Mouse (Mus musculus) cerebellum, postnatal 14 days (tissue): ENCODE measurements around the gene Naa15.
"Not testable (repeated sequence)": the region's sequence is repeated elsewhere in the genome, so short reads cannot be mapped to it uniquely, and the experiment has no call there.

Experiments used
- DNase-seq, 2 experiments: peaks; one replicate each; pipeline ENCODE4 v3.0.0; 2021; ENCODE audit warnings: mixed read lengths in 2 of 2

Gene Naa15

DNA sequence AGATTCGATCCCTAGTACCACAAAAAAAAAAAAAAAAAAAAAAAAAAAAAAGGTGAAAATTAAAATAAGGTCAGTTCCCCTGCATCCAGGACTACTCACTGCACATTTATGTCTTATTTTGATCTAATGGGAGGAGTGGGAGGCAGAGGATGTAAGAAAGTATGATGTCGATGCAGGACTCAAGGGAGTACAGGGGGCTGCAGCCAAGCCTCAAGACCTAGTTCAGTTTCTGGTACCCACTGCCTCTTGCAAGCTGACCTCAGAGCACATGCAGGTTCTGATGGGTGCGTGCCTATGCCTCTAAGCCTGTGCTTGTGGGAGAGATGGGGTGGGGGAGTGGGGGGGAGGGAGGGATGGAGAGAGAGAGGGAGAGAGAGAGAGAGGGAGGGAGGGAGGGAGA, 20.1 kb upstream of the Naa15 start:
- DNase-seq, result no peak

DNA sequence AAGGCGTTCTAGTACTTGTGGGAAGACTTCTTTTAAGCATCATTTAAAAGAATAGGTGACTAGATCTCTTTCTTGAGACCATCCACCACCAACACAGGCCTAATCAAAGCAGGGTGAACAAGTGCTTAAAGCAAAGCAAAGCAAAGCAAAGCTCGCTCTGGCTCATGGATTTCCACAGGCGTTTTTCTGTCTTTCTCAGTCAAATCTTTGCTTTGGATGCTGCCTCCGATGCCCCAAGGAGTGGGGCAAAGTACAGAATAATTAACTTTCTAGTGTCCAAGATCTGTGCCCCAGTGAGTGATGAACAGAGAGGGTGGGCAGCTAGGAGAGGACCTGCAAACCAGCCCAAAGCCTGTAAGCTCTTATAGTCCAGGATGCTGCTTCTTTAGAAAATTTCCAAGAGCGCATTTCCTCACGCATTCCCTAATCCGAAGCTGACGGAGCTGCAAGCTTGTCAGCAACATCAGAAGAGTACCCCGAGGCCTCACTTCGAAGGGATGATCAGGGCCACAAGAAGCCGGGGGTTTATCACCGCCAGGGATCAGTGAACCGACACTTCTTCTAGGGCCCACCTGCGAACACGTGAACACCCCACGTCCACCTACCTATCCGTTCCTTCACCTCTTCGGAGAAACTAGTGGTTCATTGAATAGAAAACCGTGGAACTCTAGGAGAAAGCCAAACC, 19.3 kb upstream of the Naa15 start:
- DNase-seq, result no peak

DNA sequence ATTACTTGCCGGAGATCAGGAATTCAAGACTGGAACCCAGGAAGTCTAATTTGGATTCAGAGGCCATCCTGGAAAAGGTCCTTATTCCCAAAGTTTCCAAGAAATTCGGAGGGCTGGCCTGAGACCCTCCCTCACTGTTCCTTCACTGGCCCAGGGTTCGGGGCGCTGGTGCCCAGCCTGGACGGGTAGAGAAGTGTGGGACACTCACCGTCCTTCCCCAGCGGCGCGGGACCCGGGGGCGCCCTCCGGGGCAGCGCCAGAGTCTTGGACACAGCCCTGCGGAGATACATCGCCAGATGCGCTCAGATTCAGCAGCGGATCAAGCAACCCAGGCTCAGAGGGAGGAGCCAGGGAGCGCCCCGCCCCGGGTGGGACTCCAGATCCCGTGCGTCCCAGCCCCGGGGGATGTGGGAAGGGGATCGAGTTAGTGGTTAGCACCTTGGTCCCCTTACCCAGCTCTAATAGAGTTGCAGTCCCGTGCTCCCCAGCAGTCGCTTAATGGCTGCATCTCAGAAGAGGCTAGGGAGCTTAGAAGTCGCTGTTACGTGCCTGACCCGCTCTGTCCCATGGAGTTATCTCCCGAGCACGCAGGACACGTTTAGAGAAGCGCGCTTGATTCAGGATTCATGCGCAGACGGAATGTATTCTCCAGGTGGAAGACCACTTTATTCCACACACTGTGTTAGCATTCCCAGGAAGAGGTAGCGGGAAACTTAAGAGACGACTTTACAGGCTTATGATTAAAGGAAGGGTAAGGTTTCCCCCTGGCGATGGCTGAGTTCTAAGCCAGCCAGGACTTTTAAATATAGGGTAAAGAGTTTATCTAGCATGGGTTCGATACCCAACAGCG, 18.5 kb upstream of the Naa15 start, which contains the start of gene Mgarp:
TSS of gene Mgarp (minus strand) at position 520 of the 850 bp plus-strand sequence.
- peak; percentile 42 to 44 for DNase-seq

DNA sequence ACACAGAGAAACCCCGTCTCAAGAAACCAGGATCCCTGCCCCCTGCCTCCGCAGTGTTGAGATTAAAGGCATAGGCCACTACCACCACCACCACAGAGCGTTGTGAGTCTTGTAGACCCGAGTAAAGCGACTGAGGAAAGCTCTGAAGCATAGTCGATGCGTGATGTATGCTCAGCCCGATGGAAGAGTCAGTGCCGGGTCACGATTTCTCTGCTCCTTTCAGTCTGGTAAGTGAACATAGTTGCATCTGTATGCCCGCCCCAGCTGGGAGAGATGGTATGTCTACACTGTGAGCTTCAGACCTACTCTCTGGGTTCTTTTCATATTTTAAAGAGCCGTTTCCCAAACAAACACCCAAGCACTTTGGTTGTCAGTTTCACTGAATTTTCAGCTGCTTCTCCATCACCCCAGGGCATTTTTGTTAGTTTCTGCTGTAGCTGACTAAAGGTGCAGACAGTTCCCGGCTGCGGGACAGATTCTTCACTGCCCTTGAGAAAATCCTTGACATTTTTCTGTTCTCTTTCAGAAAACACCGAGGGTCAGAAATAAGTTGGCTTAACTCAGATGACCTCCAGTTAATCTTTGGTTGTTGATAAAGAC, 17.1 kb upstream of the Naa15 start:
- DNase-seq, result no peak

DNA sequence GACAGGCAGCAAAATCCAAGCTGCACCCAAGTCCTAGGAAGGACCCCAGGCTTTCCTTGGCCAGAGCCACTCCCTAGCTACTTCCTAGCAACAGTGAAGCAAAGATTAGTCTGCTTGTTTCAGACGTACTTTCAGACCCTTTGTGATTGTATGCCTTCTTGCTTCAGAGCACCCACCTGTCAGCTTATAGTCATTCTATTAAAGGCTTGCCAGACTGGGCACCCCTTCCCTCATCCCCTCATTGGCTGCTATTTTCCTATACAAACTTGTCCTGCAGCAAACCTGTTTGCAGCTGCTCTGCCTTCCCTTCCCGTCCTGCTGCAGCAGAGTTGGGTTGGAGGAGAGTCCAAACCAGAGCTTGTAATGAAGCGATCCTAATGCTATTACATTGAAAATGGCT, 16.3 kb upstream of the Naa15 start:
- DNase-seq, result no peak

DNA sequence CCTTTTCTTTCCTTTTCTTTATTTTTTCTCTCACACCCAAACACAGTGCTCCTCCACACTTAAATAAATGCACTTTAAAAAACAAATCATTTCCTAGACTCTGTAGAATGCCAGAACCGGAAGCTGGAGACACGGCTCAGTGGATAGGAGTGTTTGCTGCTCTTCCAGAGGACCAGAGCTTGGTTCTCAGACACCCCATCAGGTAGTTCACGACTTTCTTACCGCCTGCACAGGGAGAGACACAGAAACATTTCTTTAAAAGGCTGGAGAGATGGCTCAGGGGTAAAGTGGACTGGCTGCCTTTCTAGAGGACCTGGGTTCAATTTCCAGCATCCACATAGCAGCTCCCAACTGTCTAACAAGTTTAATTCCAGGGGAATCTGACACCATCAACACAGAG, 15.4 kb upstream of the Naa15 start:
- no peak for DNase-seq

DNA sequence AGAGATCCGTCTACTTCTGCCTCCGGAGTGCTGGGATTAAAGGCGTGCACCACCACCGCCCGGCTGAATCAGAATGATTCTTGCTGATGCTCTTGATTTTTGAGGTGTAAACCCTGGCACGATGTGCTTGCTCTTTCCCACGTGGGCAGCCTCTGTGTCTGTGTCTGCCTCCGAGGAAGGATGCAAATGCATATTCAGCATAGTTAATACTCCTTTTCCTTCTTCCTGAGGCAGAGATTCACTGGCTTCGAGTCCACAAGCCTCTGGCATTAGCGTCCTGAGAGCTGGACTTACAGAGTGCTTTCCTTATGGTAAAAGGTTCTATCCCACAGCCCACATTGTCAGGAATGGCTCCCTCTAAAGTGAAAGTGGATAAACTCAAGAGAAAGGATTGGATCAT, 14.3 kb upstream of the Naa15 start:
- no peak for DNase-seq

DNA sequence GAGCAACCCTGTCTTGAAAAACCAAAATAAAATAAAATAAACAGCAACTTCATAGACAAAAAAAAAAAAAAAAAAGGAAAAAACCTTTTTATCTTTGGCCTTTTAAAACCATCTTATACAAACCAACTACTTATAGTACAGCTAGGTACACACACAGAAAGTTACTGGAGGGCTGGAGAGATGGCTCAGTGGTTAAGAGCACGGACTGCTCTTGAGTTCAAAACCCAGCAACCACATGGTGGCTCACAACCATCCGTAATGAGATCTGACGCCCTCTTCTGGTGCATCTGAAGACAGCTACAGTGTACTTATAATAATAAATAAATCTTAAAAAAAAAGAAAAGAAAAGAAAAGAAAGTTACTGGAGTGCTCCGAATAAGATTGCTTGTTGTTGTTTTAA, 12.9 kb upstream of the Naa15 start:
- DNase-seq, result not testable (repeated sequence)

DNA sequence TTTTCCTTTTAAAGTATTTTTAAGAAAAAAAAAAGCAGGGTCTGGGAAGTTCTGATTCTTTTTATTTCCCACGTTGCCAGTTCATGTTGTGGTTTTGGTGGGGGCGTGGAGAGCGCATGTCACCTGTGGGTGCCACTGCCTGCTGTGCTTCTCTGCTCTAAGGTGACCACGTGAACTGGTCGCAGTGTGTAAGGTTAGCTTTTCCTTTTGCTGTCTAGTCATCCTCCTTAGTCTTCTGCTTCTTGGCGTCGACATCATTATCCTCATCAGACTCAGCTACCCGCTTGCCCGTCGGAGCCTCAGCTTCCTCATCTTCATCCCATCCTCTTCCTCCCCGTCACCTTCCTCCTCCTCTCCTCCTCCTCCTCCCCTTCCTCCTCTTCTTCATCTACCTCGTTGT, 12.3 kb upstream of the Naa15 start:
- no peak for DNase-seq

DNA sequence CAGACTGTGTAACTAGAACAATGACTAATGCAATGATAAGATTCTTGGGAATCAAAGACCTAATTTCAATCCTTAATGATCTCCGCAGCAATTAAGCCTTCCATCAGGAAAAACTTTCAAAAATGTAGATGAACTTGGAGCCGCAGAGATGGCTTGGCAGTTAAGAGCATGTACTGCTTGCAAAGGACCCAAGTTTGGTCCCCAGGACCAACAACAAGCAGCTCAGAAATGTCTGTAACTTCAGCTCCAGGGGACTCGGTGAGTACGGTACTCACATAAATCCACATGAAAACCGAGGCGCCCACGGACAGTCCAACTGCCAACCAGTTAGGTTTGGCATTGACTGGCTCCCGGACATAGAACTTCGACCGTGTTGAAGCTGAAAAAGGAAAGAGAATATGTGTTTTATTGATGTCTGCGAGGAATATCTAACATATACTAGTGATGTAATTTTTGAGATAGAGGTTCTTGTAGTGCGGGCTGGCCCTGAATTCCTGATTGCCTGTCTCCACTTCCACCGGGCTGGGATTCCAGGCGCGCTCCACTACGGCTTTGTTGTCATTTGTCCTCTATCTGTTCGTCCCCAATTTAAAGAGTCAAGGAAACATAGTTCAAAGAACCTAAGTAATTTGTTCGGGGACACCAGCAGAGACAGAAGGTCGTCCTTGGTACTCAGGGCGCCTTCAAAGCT, 6.9 kb upstream of the Naa15 start:
- peak in 1 of 2 experiments; percentile 40 for DNase-seq

DNA sequence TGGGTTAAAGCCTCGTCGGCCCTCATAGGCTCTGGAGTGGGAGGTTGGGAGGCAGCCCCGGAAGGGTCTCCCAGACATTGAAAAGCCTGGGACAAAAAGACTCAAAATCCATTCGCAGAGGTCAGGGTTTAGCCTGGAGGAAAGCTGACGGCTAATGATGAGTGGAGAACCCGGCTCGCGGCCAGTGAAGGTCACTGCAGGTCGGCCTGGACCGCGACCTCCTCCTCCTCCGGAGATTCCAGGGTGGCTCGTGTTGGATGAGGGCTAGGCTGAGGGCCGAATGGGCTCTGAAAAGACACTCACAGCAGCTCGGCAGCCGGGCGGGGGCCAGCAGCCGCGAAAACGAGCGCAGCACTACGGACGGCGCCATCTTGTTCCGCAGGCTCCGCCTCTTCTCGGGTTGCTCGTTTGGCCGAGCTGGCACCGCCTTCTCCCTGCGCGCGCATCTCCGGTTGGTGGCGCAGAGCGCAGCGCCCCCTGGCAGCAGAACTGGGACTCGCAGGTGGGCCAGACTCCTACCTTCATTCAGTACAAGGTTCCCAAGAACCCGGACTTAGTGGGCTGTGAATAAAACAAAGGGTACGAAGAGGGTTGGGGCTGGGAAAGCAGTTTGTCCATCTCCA, 6.3 kb upstream of the Naa15 start, which contains the start of gene Ndufc1:
TSS of gene Ndufc1 (minus strand) at position 428 of the 623 bp plus-strand sequence.
- DNase-seq, result peak; percentile 100

DNA sequence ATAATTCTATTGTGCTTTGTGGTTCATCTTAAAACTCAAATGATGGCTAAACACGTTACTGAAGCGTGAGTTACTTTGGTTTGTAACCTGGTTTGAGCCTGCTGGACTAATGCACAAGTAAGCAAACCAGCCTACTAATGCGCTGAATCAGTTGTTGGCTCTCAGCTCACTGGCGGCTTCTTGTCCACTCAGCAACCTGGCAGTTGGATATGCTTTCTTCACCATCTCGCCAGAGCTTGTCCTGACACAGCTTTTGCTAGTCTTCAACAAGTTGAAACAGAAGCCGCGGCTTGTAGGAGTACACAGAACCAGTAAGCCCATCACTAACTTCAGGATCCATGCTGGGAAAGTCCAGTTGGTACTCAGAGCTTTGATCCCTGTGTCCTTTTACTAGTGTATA, 2.5 kb upstream of the Naa15 start:
- no peak for DNase-seq

DNA sequence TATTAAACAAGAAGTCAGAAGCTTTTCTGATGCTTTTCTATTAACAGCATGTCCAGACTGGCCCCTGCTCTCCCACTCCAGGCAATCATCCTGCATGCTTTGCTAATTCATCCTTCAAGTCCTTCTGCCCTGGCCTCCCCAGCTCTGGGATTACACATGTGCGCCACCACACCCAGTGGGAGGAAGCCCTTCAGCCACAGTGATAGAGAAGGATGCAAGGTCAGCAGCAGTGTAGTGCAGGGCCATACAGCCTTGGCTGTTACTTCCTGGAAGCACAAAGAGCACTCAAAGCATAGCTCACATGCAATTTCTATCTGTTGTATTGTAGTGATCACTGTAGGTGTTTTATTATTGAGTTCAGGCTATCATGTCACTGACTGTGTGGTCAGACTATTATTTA, 1.7 kb upstream of the Naa15 start:
- DNase-seq, result no peak

DNA sequence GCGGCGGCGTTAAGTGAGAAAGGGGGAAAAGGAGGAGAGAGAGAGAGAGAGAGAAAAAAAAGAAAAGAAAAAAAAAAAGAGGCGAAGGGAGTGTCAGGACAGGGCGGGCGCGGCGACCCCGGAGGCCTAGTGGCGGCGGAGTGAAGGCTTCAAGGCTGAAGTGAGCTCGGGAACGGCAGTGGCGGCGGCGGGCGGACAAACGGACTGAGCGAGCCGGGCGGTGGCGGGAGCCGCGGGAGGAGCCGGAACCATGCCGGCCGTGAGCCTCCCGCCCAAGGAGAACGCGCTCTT, 1.1 kb downstream of the Naa15 start:
- no peak for DNase-seq

DNA sequence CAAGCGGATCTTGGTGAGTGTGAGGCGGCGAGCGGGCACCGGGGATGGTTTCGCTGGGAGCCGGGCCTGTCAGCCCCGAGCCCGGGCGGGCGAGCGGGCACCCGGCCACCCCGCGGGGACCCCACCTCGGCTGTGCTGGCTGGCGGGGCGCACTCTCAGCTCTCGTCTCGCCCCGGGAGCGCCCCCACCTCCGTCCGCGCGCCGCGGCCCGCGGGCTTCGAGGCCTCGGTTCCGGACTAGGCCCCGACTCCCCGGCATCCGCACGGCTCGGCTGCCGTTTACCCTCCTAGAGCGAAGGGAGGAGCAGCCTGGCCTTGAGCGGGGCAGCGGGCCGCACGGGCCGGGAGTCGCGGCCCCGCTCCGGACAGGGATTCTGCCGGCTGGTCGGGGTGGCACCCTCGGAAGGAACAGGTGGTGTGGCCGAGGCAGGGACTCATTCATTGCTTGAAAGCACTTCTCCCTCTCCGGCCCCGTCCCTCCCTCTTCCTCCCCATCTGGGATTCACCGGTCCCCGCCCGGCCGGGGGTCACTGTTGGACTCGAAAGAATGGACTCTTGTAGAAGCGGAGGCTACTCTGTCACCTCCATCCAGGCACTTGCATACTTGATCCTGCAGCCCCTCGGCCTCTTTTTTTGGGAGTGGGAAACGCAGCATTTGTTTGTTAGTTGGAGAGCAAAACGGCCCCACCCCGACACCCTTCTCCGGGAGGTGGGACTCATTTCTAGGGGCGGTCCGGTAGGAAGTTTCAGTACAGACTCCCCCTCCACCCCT, 1.6 kb downstream of the Naa15 start:
- peak in 1 of 2 experiments; percentile 67 for DNase-seq

DNA sequence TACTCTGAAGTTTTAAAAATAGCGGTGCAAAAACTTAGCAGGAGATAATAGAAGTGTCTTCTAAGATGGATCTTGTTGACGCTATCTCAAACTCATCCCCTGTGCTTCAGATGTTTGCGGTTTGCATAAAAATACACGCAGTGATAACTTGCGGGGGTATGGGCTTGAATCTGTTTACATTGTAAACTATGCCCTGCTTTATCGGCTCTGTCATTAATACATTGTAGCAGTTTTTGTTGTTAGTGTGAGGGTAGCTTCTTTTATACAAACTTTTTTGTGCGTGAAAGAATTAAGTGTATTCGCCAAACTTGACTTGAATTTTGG, 2.1 kb downstream of the Naa15 start:
- no peak for DNase-seq

DNA sequence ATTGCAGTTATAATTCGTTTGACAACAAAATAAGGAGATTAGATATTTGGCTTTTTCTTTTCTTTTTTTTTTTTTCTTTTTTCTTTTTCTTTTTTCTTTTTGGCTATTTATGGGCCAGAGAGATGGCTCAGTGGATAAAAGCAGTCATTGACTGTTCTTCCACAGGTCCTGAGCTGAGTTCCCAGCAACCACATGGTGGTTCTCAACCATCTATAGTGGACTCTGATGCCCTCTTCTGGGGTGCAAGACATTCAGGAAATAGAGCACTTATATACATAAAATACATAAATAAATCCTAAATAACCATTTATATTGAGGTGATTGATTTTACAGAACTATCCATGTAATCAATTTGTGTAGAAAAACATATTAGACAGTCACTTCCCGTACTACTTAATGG, 2.5 kb downstream of the Naa15 start:
- no peak for DNase-seq

DNA sequence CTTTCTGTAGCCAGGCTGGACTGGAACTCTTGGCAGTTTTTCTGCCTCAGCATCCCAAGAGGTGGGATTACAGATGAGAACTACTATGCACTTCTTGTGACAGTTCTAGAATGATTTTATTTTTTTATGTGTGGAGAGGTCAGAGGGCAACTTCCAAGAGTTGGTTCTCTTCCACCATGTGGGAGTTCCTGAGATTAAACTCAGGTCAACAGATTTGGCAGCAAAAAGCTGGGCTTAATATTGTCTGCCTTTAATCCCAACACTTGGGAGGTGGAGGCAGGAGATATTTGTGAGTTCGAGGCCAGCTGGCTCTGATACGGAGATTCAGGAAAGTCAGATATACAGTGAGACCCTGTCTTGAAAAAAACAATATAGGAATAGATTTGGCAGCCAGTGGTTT, 3.0 kb downstream of the Naa15 start:
- no peak for DNase-seq

DNA sequence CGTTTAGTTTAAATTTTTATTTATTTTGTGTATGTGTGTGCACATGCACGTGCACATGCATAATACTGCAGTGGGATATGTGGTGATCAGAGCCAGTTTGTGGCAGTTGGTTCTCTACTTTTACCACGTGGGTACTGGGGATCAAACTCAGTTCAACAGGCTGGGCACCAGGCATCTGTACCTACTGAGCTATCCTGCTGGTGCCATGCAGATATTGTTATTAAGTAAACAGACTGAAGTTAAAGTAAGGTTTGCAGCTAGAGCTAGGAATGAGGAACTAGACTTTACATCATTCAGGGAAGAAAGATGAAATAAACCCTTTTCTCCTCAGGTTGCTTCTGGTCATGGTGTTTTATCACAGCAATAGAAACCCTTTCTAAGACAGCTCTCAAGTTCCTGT, 7.0 kb downstream of the Naa15 start:
- DNase-seq, result no peak

DNA sequence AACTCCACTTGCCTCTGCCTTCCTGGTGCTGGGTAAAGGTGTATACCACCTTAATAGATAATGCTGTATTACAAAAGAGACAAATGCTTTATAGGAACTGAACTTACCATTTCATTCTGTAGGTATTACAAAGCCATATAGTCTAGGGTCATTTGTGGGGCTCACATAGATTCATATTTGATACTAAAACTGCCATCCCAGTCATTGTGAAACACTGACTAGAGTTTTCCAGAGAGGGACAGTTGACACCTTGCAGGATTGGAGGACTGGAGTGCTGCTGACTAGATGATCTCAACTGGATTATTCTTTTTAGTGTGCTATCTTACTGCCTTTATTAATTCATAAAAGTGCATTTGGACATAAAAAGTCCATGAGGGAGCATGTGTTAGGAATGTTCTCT, 10.4 kb downstream of the Naa15 start:
- DNase-seq, result no peak

DNA sequence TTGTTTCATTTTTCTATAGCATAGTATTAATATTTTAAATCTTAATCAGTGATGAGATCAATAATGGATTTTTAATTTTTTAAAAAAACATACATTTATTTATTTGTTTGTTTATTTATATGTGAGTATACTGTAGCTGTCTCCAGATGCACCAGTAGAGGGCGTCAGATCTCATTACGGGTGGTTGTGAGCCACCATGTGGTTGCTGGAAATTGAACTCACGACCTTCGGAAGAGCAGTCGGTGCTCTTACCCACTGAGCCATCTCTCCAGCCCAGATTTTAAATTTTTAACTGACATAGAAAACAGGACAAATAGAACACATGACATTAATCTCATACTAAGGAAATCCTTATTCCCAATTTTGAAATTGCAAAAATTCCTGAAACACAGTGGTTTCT, 19.4 kb downstream of the Naa15 start:
- DNase-seq, result not testable (repeated sequence)

DNA sequence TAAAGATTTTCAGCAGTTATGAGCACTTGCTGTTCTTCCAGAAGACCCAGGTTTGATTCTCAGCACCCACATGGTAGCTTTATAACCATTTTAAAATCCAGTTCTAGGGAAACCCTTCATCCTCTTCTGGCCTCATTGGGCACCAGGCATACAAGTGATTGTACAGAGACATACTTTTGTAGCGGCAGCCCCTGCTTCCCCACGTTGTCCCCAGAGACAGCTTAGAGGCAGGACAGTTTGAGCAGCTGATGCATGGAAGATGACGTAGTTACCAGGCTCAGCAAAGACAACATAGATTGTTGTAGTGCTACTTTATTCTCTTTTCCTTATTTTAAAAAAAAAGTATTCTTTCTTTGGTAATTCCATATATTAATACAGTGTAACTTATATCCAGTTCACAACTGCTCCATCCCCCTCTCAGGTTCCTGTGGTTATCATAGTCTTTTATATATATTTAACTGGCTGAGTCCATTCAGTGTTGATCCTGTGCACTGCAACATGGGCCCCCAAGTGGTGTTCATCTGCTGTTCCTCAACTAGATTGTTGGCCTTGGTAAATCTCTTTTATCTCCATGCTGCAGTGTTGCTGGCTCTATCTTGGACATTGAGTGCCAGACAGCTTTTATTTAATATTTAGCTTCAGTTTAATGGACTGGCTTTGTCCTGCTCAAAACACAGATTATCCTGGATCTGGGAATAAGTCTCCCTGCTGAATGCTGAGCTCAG, 20.1 kb downstream of the Naa15 start:
- no peak for DNase-seq
